Mouse (Mus musculus) embryo, embryonic 11 days (tissue): ENCODE measurements around the gene Serinc5.

Experiments used
- DNase-seq: peaks from one replicate; pipeline ENCODE4 v3.0.0-alpha.2; 2015

Gene Serinc5

DNA sequence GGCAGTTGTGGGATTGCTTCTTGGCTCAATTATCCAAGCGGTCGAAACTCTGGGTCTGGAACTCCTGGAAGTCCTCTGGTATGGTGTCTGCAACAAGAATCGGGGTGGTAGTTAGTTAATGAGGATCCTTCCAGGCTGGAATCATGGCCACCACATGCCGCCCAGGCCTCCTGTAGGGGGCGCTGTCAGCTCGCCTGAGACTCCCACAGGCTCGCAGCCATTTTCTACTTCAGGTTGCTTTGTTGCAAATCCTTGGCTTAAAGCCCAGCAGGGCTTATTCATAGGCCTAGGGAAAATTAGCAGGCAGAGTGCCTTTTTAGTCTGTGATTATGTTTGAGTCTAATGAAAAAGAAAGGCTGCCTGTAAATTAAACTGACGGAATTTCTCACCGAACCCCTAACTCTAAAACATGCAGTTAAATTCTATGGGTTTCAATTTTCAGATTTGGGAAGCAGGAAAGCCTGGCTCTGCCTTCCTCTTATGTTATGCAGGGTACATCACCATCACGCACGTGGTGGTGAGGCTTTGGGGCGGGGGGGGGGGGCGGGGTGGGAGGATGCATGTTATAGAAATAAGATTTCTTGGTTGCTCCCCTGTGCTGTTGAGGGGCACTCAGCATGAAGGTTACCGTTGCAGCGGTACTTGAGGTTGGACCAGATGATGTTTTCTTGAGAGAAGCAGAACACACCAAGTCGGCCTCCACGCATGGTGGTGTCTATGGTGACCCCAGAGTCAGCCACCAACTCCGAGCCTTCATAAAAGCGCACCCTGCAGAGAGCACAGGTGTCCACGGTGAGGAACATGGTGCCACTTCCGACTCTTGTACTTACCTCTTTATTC, 141.1 kb downstream of the Serinc5 start:
- DNase-seq = peak; percentile 85

DNA sequence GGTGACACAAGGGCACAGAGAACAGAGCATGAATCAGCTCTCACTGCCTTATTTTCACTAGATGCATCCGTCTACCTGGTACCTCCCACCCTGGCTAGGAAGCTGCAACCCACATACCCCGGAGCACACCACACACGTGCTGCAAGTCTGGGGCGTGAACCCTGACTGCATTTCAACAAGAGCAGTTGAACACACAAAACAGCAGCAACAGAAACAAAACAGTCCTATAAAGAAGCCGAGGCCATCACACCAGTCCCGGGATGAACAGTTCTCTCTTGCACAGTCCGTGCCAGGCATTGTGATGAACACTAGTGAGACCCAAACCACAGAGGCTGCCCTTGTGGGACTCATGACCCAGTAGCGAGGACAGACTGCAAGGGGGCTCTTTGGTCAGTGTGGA, 142.8 kb downstream of the Serinc5 start:
- no peak for DNase-seq

GRCm38 (mm10) chr13:92755036-92755435, 144.1 kb downstream of the Serinc5 start:
- no peak for DNase-seq

DNA sequence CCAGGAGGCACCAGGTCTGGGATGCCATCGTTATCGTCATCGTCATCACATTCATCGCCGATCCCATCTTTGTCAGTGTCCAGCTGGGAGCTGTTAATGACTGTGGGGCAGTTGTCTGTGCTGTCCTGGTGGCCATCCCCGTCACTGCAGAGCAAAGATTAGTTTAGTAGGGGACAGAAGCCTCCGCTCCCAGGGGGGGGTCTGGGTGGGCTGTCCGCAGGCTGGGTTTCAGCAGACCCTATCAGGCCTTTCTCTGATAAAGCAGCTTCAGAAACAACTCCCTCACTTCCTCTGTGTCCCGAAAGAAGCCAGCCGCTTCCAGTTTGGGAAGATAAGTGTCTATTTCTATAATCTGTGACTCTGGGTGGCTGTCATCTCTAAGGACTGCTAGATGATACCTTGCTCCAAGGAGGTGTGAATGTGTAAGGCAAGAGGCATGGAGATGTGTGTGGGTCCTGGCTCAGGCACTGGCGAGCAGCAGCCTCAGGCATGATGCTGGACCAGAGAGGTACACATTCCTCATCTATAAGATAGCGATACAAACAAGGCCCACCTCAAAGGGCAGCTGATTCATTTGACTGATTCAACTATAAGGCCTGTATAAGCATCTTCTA, 147.2 kb downstream of the Serinc5 start:
- DNase-seq = no peak

DNA sequence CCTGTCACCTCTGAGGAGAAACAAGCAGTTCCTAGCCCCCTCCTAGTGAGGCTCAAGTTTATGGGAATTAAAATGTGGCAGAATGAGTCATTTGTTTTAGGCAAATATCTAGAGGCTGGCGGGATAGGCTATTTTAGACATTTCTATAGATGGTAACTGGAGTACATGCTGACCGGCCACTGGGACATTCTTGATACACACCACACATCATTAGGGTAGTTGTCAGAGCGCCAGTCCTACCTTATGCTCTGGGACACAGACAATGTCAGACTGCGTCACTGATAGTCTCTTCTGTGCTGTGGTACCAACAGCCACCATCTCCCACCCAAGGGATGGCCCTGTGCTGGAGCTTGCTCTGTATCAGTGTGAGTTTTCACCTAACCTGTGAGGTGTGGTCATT, 148.2 kb downstream of the Serinc5 start:
- no peak for DNase-seq

DNA sequence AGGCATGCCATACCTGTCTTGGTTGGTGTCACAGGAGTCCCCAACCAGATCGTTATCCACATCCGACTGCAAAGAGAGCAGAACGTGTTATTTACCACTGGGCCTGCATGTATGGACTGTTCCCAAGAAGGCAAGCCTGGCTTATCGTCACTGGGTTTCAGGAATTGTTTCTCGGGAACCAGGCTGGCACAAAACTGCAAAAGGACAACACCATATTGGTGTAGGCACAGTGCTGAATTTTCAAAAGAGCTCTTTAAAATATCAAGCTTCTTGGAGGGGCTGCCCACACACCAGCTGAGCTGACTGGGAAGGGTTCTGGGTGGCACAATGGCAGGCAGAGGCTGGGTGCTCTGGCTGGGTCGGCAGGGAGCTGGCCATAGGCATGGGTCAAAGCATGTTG, 149.6 kb downstream of the Serinc5 start:
- no peak for DNase-seq
